Mouse (Mus musculus) lung, adult 2 months (tissue): ENCODE measurements around the gene Triap1.

ENCODE experiments used
- CTCF ChIP-seq: fragments of 200-500 bp; IDR thresholded peaks from 2 replicates; pipeline ENCODE4 v1.5.1; 2011; ENCODE audit warnings: mild to moderate bottlenecking, low read length, control low read depth; ENCODE audit not compliant: insufficient read depth
- POLR2A ChIP-seq: fragments of 200-500 bp; IDR thresholded peaks from 2 replicates; pipeline ENCODE4 v1.6.1; 2011; ENCODE audit warnings: low read depth, mild to moderate bottlenecking, control low read depth, low read length, borderline replicate concordance; ENCODE audit errors: extremely low read depth

- no peak for TF ChIP-seq CTCF
- TF ChIP-seq POLR2A: no peak
Observed at GRCm38 (mm10) chr5:115362819-115363714, 22.0 kb downstream of the Triap1 start.
